9 mouse cellular contexts compared by ENCODE assay signal in the genomic region with DNA sequence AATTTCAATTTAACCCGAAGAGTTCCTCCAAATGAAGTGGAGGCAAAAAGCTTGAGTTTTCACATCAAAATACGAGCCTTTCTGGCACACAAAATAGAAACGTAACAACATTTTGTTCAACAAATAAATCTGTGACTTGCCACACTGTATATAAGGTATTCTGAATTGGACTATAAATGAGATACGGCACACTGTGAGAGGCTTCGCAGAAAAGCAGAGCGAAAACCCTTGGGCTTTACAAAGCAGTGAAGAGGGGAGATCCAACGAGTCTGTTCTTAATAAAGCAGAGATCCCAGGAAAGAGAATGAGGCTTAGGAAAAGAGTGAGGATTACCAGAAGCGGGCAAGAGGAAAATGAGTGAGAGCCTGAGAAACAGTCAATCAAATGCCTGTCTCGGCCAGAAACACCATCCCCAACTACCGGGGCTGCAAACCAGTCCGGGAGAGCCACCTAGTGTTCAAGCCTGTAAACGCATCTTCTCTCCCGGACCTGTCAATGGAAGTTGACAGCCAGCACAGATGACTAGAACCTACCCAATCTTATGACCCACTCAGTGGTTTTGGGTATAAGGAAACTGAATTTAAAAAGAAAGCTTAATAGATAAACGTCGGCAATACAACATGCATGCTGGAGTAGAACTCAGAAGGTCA. TPM values are rescaled to one million over a fixed set of nuclear protein-coding genes. Genes with fewer than 3 reads are reported as not detected.
DNase-seq lines count a peak whose midpoint lies in the region; ATAC-seq and TF ChIP-seq lines count a peak whose summit lies in the region.
"Had no signal": no experiment of that assay in that cellular context is flagged by ENCODE, and none has a peak within 500 bp of the region (broad histone marks: within the 10 kb centered on the region; RNA-seq: fewer than 3 reads in every experiment).

No protein-coding gene starts in this region.

- peak; percentile 11 to 38 for DNase-seq in urinary bladder, adult 18-20 months (ENCODE audit: low spot score in 2 of 2)
- no peak for DNase-seq in urinary bladder, adult 2 months (ENCODE audit: low spot score)
- peak; percentile 86 to 88 for DNase-seq in cerebellum, postnatal 14 days
- DNase-seq in frontal cortex, postnatal 36 days (ENCODE audit: low spot score in 2 of 2), result peak; percentile 79 to 82
- peak; percentile 33 for DNase-seq in liver, adult 2 months (ENCODE audit: extremely low read depth, low read depth, low spot score)
- DNase-seq in yolk sac, embryonic 10.5 days (ENCODE audit: low spot score), result peak; percentile 51

- no peaks in the 10 kb centered on the region for H3K9me3 ChIP-seq in kidney, embryonic 16.5 days (ENCODE audit: low read length)
- no peaks in the 10 kb centered on the region for H3K9me3 ChIP-seq in neural tube, embryonic 14.5 days (ENCODE audit: control insufficient read depth, low read length)
- H3K9me3 ChIP-seq: embryonic facial prominence, embryonic 15.5 days had no signal

- no peaks in the 10 kb centered on the region for H3K79me2 ChIP-seq in liver, adult 2 months (ENCODE audit: control insufficient read depth, insufficient read depth, low read length)

- no peak for TF ChIP-seq POLR2A in liver, adult 2 months (IDR thresholded peaks at IDR 0.05; ENCODE audit: extremely low read depth, insufficient read depth, low read length)

- no peaks in the 10 kb centered on the region for H3K4me1 ChIP-seq in kidney, embryonic 16.5 days (ENCODE audit: insufficient read depth, low read length)
- no peaks in the 10 kb centered on the region for H3K4me1 ChIP-seq in liver, adult 2 months (ENCODE audit: control insufficient read depth, insufficient read depth, low read length)
- no peaks in the 10 kb centered on the region for H3K4me1 ChIP-seq in neural tube, embryonic 14.5 days (ENCODE audit: control insufficient read depth, insufficient read depth, low read length)
- H3K4me1 ChIP-seq: embryonic facial prominence, embryonic 15.5 days had no signal

- peak; percentile 71; the same call in 1 of the 2 replicates for ATAC-seq in kidney, embryonic 16.5 days (ENCODE audit: low FRiP score, low TSS enrichment)
- peak; percentile 91 for ATAC-seq in neural tube, embryonic 14.5 days (ENCODE audit: low read depth)

- no peak overlapping the region for H3K9ac ChIP-seq in kidney, embryonic 16.5 days (replicated peaks; ENCODE audit: low read length)
- no peak overlapping the region for H3K9ac ChIP-seq in liver, adult 2 months (ENCODE audit: low read depth, low read length)
- no peak overlapping the region for H3K9ac ChIP-seq in neural tube, embryonic 14.5 days (replicated peaks; ENCODE audit: low read depth, low read length)
- H3K9ac ChIP-seq: embryonic facial prominence, embryonic 15.5 days had no signal

- 43% methylated on average over 15 of the region's 15 CpGs for WGBS in kidney, embryonic 16.5 days
- WGBS in liver, adult 2 months, result 40% methylated on average over 15 of the region's 15 CpGs
- WGBS in neural tube, embryonic 14.5 days, result 35% methylated on average over 15 of the region's 15 CpGs

- peak; percentile 83 for TF ChIP-seq CTCF in liver, adult 2 months (IDR thresholded peaks at IDR 0.05; ENCODE audit: low read depth, low read length)

- no peaks in the 10 kb centered on the region for H3K27me3 ChIP-seq in kidney, embryonic 16.5 days (ENCODE audit: insufficient read depth, low read length)
- H3K27me3 ChIP-seq in liver, adult 2 months (ENCODE audit: control insufficient read depth, insufficient read depth, low read length), result no peaks in the 10 kb centered on the region
- no peaks in the 10 kb centered on the region for H3K27me3 ChIP-seq in neural tube, embryonic 14.5 days (ENCODE audit: control insufficient read depth, insufficient read depth, low read length)
- H3K27me3 ChIP-seq: embryonic facial prominence, embryonic 15.5 days had no signal

- H3K4me2 ChIP-seq in kidney, embryonic 16.5 days (replicated peaks; ENCODE audit: low read depth, low read length), result peak overlapping the region; percentile 30; the same call in 1 of the 2 replicates
- H3K4me2 ChIP-seq in neural tube, embryonic 14.5 days (ENCODE audit: low read depth, low read length), result peak overlapping the region; percentile 26; the same call in 1 of the 2 replicates
- H3K4me2 ChIP-seq: embryonic facial prominence, embryonic 15.5 days had no signal

- no peak overlapping the region for H3K27ac ChIP-seq in kidney, embryonic 16.5 days (ENCODE audit: low read length)
- no peak overlapping the region for H3K27ac ChIP-seq in liver, adult 2 months (replicated peaks; ENCODE audit: insufficient read depth, low read depth, low read length)
- no peak overlapping the region for H3K27ac ChIP-seq in neural tube, embryonic 14.5 days (ENCODE audit: low read depth, low read length)
- H3K27ac ChIP-seq: embryonic facial prominence, embryonic 15.5 days had no signal

- peak overlapping the region; percentile 14; the same call in 1 of the 2 replicates for H3K4me3 ChIP-seq in kidney, embryonic 16.5 days (ENCODE audit: low read length)
- H3K4me3 ChIP-seq in liver, adult 2 months (ENCODE audit: insufficient read depth, low read depth, low read length), result no peak overlapping the region
- no peak overlapping the region for H3K4me3 ChIP-seq in neural tube, embryonic 14.5 days (ENCODE audit: low read depth, low read length)
- H3K4me3 ChIP-seq: embryonic facial prominence, embryonic 15.5 days had no signal

- no peaks in the 10 kb centered on the region for H3K36me3 ChIP-seq in kidney, embryonic 16.5 days (ENCODE audit: insufficient read depth, low read length)
- no peaks in the 10 kb centered on the region for H3K36me3 ChIP-seq in liver, adult 2 months (ENCODE audit: control insufficient read depth, insufficient read depth, low read length)
- H3K36me3 ChIP-seq in neural tube, embryonic 14.5 days (ENCODE audit: control insufficient read depth, insufficient read depth, low read length), result no peaks in the 10 kb centered on the region
- H3K36me3 ChIP-seq: embryonic facial prominence, embryonic 15.5 days had no signal

RNA-seq across cellular contexts. Expression of gene Gm10283, which starts 36.2 kb away (rescaled TPM):
- not detected in 2 replicates for polyA plus RNA-seq in urinary bladder, adult 2 months (2012; rRNA removed)
- 1.7 and 2.1 TPM in 2 replicates for polyA plus RNA-seq in kidney, embryonic 16.5 days (2015; fragmentation: Nextera tagmentation; extraction: Ambion mirVana)
- not detected in 2 replicates for total RNA-seq in liver, adult 2 months (2014; rRNA removed)
- polyA plus RNA-seq in liver, adult 2 months (2012; rRNA removed), result not detected in 2 replicates
- not detected in 2 replicates for polyA plus RNA-seq in neural tube, embryonic 14.5 days (2014; fragmentation: Nextera tagmentation; extraction: Ambion mirVana)
- polyA plus RNA-seq: embryonic facial prominence, embryonic 15.5 days had no signal

RNA-seq across cellular contexts. Expression of gene Aadat, which starts 38.9 kb away (rescaled TPM):
- 0.08 and 0.13 TPM in 2 replicates for polyA plus RNA-seq in urinary bladder, adult 2 months (2012; rRNA removed)
- polyA plus RNA-seq in kidney, embryonic 16.5 days (2015; fragmentation: Nextera tagmentation; extraction: Ambion mirVana), result 91.7 and 92.7 TPM in 2 replicates
- total RNA-seq in liver, adult 2 months (2014; rRNA removed), result 87.5 and 99.7 TPM in 2 replicates
- polyA plus RNA-seq in liver, adult 2 months (2012; rRNA removed), result 80.1 and 91.1 TPM in 2 replicates
- polyA plus RNA-seq in neural tube, embryonic 14.5 days (2014; fragmentation: Nextera tagmentation; extraction: Ambion mirVana), result 2.3 and 2.9 TPM in 2 replicates

Comparison
In these comparisons a context has a peak if more than half of its experiments do, and no peak if none do; other contexts are left out.
1. RNA of gene Aadat, which starts 38.9 kb away (polyA plus RNA-seq): 91.7 to 92.7 TPM in kidney, embryonic 16.5 days and 80.1 to 91.1 TPM in liver, adult 2 months; 2.3 to 2.9 TPM in neural tube, embryonic 14.5 days and 0.08 to 0.13 TPM in urinary bladder, adult 2 months; every median in the first group is over 10 times any median in the second.